Mouse (Mus musculus) fibroblast of lung, adult 2 months (primary cell): ENCODE measurements around the gene Amph.

ENCODE experiments used
- DNase-seq: peaks from one replicate; pipeline ENCODE4 v3.0.0-alpha.2; 2011; ENCODE audit warnings: low read depth

The Amph gene

DNA sequence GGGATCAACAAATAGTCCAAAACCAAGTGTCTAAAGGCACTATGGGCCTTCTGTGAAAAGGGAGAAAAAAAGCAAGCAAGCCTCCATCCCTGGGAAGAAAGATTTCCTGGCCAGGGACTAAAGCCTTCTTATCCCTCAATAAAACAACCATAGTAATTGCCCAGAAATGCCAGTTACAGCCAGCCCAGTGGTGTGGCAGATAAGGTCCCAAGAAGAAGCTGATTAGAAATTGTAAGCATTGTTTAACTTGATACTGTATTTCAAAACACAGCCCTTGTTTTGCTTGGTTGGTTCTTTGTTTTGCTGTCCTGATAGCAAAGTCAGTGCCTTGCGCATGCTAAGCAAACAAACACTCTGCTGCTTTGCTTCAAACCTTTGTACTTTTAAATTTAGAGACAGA lies 191.8 kb downstream of the Amph start:
- no peak for DNase-seq

DNA sequence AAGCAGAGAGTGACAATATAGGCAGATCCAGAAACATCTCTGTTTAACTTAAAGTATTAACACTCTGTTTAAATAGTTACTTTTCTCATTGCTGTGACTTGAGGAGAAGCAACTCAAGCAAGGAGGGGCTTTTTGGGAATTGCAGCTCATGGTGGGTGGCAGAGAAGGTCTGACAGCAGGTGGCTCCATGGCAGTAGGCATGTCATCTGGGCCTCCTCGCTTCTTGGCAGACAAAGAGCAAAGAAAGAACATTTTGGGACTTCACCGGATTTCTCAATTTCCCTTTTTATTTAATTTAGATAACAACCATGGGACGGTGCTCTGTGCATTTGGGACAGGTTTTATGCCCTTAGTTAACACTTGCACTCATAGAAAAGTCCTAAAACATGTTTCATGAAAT lies 195.8 kb downstream of the Amph start:
- no peak for DNase-seq

DNA sequence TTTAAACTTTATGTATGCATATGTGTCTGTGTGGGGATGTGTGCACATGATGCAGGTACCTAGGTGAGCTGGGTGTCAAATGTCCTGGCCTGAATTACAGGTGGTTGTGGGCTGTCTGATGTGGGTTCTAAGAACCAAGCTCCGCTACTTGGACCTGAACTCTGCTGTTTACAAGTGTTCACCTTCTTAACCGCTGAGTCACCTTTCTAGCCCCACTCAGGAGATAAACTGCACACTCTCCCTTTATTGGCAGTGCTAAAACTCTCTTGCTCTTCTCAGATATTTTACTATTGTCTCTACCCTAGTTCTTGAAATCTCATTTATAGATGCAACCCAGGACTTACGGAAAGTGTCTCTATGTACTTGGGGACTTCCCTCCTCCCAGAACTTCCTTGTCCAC lies 199.5 kb downstream of the Amph start:
- no peak for DNase-seq

DNA sequence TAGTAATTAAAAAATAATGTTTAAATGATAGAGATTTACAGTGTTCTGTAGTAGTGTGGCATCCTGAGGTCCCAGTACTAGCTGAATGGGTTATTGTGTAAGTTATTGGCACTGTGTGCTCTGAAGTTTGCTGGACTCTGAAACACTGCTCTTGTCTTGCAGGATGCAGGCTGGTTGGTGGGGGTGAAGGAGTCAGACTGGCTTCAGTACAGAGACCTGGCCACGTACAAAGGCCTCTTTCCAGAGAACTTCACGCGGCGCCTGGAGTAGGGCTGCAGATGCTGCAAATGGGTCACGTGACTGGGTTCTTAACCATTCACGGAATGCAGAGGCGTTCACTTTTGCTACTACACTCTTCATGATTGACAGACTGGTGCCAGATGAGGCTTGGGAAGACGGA lies 201.6 kb downstream of the Amph start:
- peak; percentile 22 for DNase-seq

DNA sequence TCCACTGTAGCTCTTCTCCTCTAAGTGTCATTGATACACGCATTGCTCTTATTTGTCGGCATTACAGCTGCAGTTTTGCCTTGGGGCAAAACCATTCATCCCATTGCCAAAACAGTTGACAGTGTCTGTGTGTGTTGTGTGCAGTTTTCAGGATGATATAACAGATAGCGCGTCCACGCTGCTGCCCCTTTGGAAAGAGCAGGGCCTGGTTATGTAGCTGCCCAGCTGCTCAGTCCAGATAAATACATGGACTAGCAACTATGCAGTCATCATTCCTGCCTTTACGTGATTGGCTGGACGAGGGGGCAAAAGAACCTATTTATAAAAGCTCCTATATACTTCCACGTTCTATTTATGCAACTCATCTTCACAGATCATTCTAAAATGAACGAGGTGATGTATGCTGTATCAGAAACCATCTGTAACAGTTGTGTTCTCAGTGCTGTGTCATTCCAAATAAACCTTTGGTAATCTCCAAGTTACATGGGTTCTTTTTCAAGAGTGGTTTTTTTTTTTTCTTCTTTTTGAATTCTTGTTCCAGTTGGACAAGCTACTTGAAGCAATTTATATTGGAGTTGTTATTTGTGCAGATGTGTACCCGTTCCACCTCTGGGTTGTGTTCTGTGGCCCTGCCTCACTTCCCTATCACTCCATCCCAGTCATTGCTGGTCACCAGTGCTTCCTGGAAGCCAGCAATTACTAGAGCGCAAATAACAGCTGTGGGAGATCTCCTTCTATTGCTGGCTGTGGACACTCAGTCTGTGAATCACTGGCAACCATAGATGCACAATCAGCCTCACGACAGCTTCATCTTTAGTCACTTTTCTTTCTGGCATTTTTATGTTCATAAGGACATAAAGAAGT lies 202.7 kb downstream of the Amph start:
- no peak for DNase-seq

DNA sequence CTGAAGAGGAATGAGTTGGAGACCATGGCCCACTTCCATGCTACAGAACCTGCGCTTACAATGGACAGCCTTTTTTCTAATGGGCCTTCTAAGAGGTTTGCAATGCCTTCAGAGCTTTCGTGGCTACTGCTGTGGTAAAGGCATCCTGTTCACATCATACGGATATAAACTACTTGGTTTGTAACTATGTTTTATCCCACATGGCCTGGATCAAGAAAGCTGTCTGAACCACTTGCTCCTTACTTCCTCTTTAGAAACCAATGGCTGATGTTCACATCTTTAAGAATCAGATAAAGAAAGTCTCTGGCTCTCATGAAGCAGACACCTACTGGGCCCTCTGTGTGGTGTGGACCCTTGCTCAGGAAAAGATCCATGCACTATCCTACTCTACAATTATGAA lies 204.1 kb downstream of the Amph start:
- no peak for DNase-seq

DNA sequence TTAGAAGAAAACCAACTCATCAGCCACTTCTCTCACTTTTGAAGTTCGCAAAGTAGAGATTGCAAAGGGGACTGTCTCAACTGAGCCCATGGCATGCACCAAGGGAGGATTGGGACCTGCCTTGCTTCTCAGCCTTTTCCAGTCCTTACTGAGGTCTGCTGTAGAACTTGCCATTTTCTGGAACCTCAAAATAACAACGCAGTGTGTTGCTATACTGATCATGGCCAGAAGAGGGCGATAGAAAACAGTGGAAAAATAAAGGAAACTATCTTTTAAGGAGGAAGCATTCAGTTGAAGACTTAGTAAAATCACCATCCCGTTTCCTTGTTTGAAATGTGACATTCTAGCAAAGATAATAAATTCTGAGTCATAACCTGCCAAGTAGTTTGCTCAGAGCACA lies 210.5 kb downstream of the Amph start:
- DNase-seq = peak; percentile 11

DNA sequence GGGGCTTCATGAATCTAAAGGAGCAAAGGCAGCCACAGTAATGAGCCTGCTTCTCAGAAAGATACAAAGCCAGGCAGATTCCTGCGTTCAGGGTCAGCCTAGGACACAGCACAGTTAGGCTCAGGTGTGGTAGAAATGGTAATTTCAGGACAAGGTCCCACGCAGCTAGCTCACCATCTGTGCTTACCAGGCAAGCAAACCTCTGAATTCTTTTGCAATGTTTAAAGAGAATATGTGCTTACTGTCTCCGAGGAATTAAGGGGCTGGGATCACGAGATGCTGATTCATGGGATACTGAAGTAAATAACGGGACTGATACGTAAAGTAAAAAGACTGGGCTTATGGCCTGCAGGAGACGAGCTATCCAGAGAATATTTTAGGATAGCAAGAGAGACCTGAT lies 212.6 kb downstream of the Amph start:
- no peak for DNase-seq

DNA sequence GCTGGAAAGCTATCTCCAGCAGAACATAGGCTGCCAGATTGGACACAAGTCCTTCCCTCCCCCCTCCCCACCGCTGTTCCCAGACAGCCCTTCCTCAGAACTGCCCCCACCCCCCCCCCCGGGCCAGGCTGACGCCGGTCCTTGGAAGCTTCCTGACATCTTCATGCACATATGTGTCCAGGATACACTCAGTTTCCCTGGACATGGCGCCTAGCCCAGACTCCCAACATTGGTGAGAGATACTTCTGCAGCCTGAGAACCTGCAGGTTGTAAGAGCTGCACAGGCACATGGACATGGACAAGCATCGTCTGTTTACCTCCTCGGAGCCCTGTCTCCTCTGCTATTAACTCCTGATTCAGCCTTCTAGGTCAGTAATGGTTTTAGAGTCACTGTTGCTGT lies 213.1 kb downstream of the Amph start:
- no peak for DNase-seq

DNA sequence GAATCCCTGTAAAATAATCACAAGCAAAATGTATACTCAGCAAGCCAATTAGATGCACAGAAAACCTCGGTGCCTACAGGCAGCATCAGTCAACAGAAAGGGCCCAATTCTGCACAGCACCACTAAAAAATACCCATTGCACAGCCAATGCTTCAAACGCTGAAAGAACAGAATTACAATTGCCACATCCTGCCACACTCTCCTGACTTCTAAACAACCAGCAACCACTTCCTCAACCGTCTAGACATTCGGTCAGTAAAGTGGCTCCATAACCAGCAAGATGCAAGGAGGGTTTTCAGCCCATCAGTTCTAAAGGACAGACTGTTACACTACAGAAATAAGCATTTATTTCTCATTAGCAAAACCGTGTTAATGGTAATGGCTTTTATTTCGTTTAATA lies 214.1 kb downstream of the Amph start:
- no peak for DNase-seq

DNA sequence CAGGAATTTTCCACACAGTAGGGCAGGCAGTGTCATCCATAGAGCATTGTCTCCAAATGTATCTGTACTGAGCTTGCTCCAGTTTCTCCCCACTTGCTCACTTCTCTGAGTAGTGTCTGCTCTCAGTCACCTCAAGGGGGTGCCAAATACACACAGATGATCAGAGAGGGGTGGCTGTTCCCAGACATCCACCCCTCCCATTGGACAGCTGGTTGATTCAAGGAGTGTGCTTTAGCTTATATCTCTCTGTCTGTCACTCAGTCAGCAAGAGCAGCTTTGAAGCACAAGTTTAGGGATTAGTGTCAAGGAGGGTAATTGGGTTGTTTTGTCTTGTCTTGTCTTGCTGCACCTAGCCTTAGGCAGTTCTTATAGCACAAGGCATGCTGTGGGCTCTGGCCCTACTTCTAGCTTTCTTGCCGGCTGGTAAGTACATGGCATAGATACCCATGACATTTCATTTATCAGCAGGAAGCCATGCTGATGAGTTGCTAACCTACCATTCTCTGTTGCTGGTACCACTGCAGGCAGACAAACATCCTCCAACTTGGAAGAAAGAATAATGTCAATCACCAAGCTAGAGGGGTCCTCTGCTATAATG lies 229.8 kb downstream of the Amph start:
- no peak for DNase-seq

DNA sequence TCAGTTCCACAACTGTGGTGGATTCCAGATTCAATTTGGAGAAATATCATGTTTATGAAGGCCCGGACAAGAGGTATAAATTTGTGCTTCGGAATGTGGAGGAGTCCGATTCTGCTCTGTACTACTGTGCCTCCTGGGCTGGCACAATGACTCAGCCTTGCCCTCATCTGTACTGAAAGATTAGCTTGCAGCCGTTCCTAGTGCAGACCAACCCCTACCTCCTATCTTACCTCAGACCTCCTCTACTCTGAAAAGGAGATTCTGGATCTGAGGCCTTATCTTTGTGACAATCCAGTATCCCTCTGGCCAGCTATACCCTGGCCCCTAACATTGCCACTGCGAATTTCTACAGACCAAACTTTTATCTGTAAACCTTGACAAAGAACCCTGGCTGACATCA lies 230.3 kb downstream of the Amph start:
- no peak for DNase-seq

DNA sequence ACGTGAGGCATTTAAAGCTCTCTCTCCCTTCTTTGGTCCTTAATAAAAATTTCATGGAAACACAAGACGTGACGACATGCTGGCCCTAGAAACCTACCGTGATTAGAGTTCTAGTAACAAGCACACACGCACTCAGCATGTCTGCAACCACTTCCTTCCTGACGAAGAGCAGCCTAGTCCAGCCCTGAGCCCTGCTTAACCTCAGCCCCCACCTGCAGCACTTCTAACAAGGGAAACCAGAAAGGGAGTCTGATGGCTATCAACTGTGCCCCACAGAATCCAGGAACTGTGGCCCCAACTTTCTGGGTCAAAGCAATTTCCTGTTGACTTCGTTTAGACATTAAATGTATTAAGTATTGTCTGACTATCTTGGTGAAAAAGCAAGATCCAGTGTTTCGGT lies 234.3 kb downstream of the Amph start:
- no peak for DNase-seq

DNA sequence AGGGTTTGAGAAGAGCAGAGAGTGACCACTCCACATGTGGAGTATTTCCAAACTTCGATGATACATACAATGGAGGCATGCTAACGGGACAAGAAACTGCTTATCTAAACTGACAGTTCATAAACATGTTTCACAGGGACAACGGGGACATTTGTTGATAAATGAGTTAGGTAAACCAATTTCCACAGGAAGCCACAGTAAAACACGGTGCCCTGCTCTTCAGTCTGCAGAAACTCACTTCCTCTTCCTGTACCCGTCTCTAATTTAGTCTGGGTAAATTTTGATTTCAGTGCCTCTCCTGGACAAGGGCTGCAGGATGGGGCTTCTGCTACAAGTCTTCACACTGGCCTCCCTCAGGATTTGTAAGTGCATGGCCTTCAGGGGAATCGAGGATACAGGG lies 242.0 kb downstream of the Amph start:
- no peak for DNase-seq

DNA sequence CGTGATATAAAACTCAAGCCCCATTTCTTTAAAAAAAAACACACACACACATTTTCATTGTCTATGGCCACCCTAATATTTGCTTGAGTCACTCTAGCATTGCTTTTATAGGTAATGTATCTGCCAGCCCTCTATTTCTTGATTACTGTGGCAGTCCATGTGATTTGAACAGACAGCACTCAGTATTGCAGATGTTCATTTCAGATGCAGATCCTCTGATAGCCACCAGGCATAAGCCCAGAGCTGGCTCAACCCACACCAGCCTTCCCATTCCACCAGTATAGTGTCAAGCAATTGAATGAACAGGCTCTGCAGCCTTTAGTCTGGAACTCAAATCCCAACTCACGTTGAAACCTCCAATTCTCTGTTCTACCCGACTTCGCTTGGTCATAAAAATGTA lies 246.8 kb downstream of the Amph start:
- DNase-seq = no peak

DNA sequence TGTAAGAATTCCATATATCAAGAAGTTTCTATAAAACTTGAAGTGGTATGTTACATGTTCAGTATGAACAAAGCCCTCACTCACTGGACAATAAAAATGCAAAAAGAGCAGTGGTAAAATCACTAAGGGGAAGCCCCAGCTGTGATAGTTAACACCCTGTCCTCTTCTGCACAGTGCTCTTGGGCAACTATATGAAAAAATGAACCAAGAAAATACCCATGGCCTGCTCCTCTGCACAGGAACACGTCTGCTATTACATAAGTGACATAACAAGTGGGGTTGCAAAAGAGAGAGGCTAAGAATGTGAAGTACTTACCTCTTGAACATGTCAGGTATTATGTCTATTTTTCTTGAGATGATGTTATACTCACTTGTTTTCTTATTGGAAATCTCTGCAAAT lies 247.5 kb downstream of the Amph start:
- DNase-seq = no peak
